Mouse (Mus musculus): ENCODE data around the gene Cdkn2c. TPM values are rescaled to one million over a fixed set of nuclear protein-coding genes. Genes with fewer than 3 reads are reported as not detected.

Cdkn2c gene
- polyA plus RNA-seq, 1 experiment from 2014 or later, result 3.0 TPM

Other genes with a start within 250 kb of the Cdkn2c start
- gene Rnf11, start 182.5 kb downstream of the Cdkn2c start, polyA plus RNA-seq (2015; fragmentation: Nextera tagmentation; extraction: Ambion mirVana), result 58.8 and 61.0 TPM in 2 replicates
- not detected in 2 replicates for gene 4930522H14Rik, start 135.9 kb downstream of the Cdkn2c start, polyA plus RNA-seq (2015; fragmentation: Nextera tagmentation; extraction: Ambion mirVana)
- gene Faf1, start 9.4 kb upstream of the Cdkn2c start, polyA plus RNA-seq (2015; fragmentation: Nextera tagmentation; extraction: Ambion mirVana), result 32.0 and 32.6 TPM in 2 replicates

Measured in hindbrain, embryonic 13.5 days (tissue).